Mouse (Mus musculus) liver, adult (tissue): ENCODE results near the gene Pgs1.

Experiments
- GATA4 ChIP-seq: IDR thresholded peaks from 2 replicates; pipeline ENCODE4 v1.6.1; 2014; ENCODE audit warnings: mild to moderate bottlenecking, low read length; ENCODE audit not compliant: insufficient replicate concordance

The Pgs1 gene

GRCm38 (mm10) chr11:117986126-117987031 is at the start of gene Pgs1:
Gene Pgs1 (plus strand): TSS chr11:117986292.
- TF ChIP-seq GATA4 = peak; percentile 38; the same call in 1 of the 2 replicates

- no peak for TF ChIP-seq GATA4
Measured at GRCm38 (mm10) chr11:117939004-117939730, 46.9 kb upstream of the Pgs1 start.

GRCm38 (mm10) chr11:117939741-117940285 is 46.3 kb upstream of the Pgs1 start:
- TF ChIP-seq GATA4 = no peak; the same call in 1 of the 2 replicates

- no peak for TF ChIP-seq GATA4
Measured at GRCm38 (mm10) chr11:117940881-117941280, 45.2 kb upstream of the Pgs1 start.

GRCm38 (mm10) chr11:117941325-117941834 is 44.7 kb upstream of the Pgs1 start:
- TF ChIP-seq GATA4 = no peak

GRCm38 (mm10) chr11:117941848-117942247 is 44.2 kb upstream of the Pgs1 start:
- TF ChIP-seq GATA4 = no peak

- no peak for TF ChIP-seq GATA4
Measured at GRCm38 (mm10) chr11:117946195-117946979, 39.7 kb upstream of the Pgs1 start.

- TF ChIP-seq GATA4 = no peak
Measured at GRCm38 (mm10) chr11:117946996-117947419, 39.1 kb upstream of the Pgs1 start.

- TF ChIP-seq GATA4 = no peak
Measured at GRCm38 (mm10) chr11:117949392-117950091, 36.5 kb upstream of the Pgs1 start.

GRCm38 (mm10) chr11:117951391-117951790 is 34.7 kb upstream of the Pgs1 start:
- no peak for TF ChIP-seq GATA4

GRCm38 (mm10) chr11:117952174-117952933 is 33.7 kb upstream of the Pgs1 start:
- TF ChIP-seq GATA4 = no peak

- no peak for TF ChIP-seq GATA4
Measured at GRCm38 (mm10) chr11:117954094-117954493, 32.0 kb upstream of the Pgs1 start.

- no peak for TF ChIP-seq GATA4
Measured at GRCm38 (mm10) chr11:117954819-117955218, 31.3 kb upstream of the Pgs1 start.
